Mouse (Mus musculus) neural tube, embryonic 11.5 days (tissue): ENCODE data around the gene Atf3. TPM values are rescaled to one million over a fixed set of nuclear protein-coding genes. Genes with fewer than 3 reads are reported as not detected.
"Not testable (repeated sequence)": the region's sequence is repeated elsewhere in the genome, so short reads cannot be mapped to it uniquely, and the experiment has no call there.

Source experiments
- ATAC-seq: fragments of 200-750 bp; cut with Nextera tagmentation; 2 replicates; pipeline ENCODE4 v1.8.0; 2017; ENCODE audit warnings: moderate number of reproducible peaks, mild to moderate bottlenecking, moderate TSS enrichment, moderate library complexity; ENCODE audit not compliant: insufficient read depth, low FRiP score, low TSS enrichment
- DNase-seq: peaks from one replicate; pipeline ENCODE4 v3.0.0-alpha.2; 2015; ENCODE audit warnings: low spot score
- H3K27ac ChIP-seq: fragments of 300-500 bp; sonication (generic); 2 replicates; pipeline ENCODE4 v1.5.1; 2014; ENCODE audit warnings: low read depth, mild to moderate bottlenecking, low read length
- H3K27me3 ChIP-seq: fragments of 300-500 bp; sonication (generic); 2 replicates; pipeline ENCODE4 v1.6.1; 2014; ENCODE audit warnings: mild to moderate bottlenecking, low read length, mixed read lengths; ENCODE audit not compliant: control insufficient read depth, insufficient read depth
- H3K36me3 ChIP-seq: fragments of 300-500 bp; sonication (generic); 2 replicates; pipeline ENCODE4 v1.6.1; 2014; ENCODE audit warnings: mild to moderate bottlenecking, low read length, moderate library complexity, mixed read lengths; ENCODE audit not compliant: control insufficient read depth, insufficient read depth
- H3K4me1 ChIP-seq: fragments of 300-500 bp; sonication (generic); 2 replicates; pipeline ENCODE4 v1.6.1; 2014; ENCODE audit warnings: low read length, mixed read lengths; ENCODE audit not compliant: control insufficient read depth, insufficient read depth
- H3K4me2 ChIP-seq: fragments of 300-500 bp; sonication (generic); 2 replicates; pipeline ENCODE4 v1.6.1; 2014; ENCODE audit warnings: low read depth, mild to moderate bottlenecking, moderate library complexity
- H3K4me3 ChIP-seq: fragments of 300-500 bp; sonication (generic); 2 replicates; pipeline ENCODE4 v1.5.1; 2014; ENCODE audit warnings: low read depth, low read length
- H3K9ac ChIP-seq: fragments of 300-500 bp; sonication (generic); 2 replicates; pipeline ENCODE4 v1.6.1; 2014; ENCODE audit warnings: mild to moderate bottlenecking, low read length
- H3K9me3 ChIP-seq: fragments of 300-500 bp; sonication (generic); 2 replicates; pipeline ENCODE4 v1.6.1; 2016; ENCODE audit warnings: low read length; ENCODE audit not compliant: control insufficient read depth
- WGBS: fragments of 180-500 bp; shearing (Covaris S2); extraction: QIAGEN DNeasy Blood & Tissue Kit; methylation state at CpG from one replicate; pipeline ENCODE4 v1.1.7; 2014; 5-methylcytosine and 5-hydroxymethylcytosine counted together
- polyA plus RNA-seq: library from polyadenylated mRNA; unstranded; fragments of >200 nt; fragmentation: Nextera tagmentation; extraction: Ambion mirVana; gene quantifications from 2 replicates; pipeline ENCODE4 v1.2.1, GENCODE M21; 2014

Atf3 gene
- polyA plus RNA-seq, 1 experiment from 2014 or later = 3.2 TPM

- Histone ChIP-seq H3K27me3 (no peaks in the 10 kb centered on the region), H3K27ac (no peak overlapping the region), H3K9me3 (no peaks in the 10 kb centered on the region), H3K9ac (no peak overlapping the region), H3K4me1 (no peaks in the 10 kb centered on the region), H3K4me3 (no peak overlapping the region), H3K36me3 (no peaks in the 10 kb centered on the region), H3K4me2 (no peak overlapping the region)
- WGBS = 84% methylated on average over 4 of the region's 4 CpGs
- ATAC-seq (no peak), DNase-seq (no peak)
Observed at GRCm38 (mm10) chr1:191166189-191166588, 51.6 kb downstream of the Atf3 start.

- DNase-seq (no peak), ATAC-seq (no peak)
- WGBS = 88% methylated on average over 3 of the region's 3 CpGs
- Histone ChIP-seq H3K27me3 (no peaks in the 10 kb centered on the region), H3K27ac (no peak within 1 kb of the TSS), H3K4me2 (no peak within 1 kb of the TSS), H3K9me3 (no peaks in the 10 kb centered on the region), H3K4me3 (no peak within 1 kb of the TSS), H3K9ac (no peak within 1 kb of the TSS), H3K4me1 (no peaks in the 10 kb centered on the region), H3K36me3 (no peaks in the 10 kb centered on the region)
Observed at GRCm38 (mm10) chr1:191164717-191165116, 53.1 kb downstream of the Atf3 start, which contains the start of gene Fam71a. Gene Fam71a, minus strand, starts transcription at chr1:191164817.

GRCm38 (mm10) chr1:191154314-191154713 lies 63.5 kb downstream of the Atf3 start:
- no peak for ATAC-seq
- H3K9ac ChIP-seq = no peak overlapping the region
- H3K27ac ChIP-seq = no peak overlapping the region
- H3K4me3 ChIP-seq = no peak overlapping the region
- no peak for DNase-seq
- H3K4me1 ChIP-seq = no peaks in the 10 kb centered on the region
- WGBS = 52% methylated on average over 3 of the region's 3 CpGs
- H3K36me3 ChIP-seq = no peaks in the 10 kb centered on the region
- H3K9me3 ChIP-seq = peaks cover 2% of the 10 kb centered on the region; the same call in 1 of the 2 replicates
- no peak overlapping the region for H3K4me2 ChIP-seq
- H3K27me3 ChIP-seq = no peaks in the 10 kb centered on the region

- DNase-seq (peak; percentile 64), ATAC-seq (no peak)
- Histone ChIP-seq H3K27ac (no peak overlapping the region), H3K9ac (no peak overlapping the region), H3K9me3 (peaks cover 2% of the 10 kb centered on the region; the same call in 1 of the 2 replicates), H3K36me3 (no peaks in the 10 kb centered on the region), H3K27me3 (no peaks in the 10 kb centered on the region), H3K4me3 (no peak overlapping the region), H3K4me2 (no peak overlapping the region), H3K4me1 (no peaks in the 10 kb centered on the region)
- 21% methylated on average over 4 of the region's 4 CpGs for WGBS
Observed at GRCm38 (mm10) chr1:191153052-191153451, 64.8 kb downstream of the Atf3 start.

GRCm38 (mm10) chr1:191150924-191151605 lies 66.8 kb downstream of the Atf3 start:
- H3K36me3 ChIP-seq = no peaks in the 10 kb centered on the region
- H3K27ac ChIP-seq = no peak overlapping the region
- no peak overlapping the region for H3K4me3 ChIP-seq
- H3K4me2 ChIP-seq = no peak overlapping the region
- DNase-seq (no peak), ATAC-seq (no peak)
- no peaks in the 10 kb centered on the region for H3K27me3 ChIP-seq
- no peak overlapping the region for H3K9ac ChIP-seq
- H3K4me1 ChIP-seq = no peaks in the 10 kb centered on the region
- 85% methylated on average over 8 of the region's 8 CpGs for WGBS
- H3K9me3 ChIP-seq = no peaks in the 10 kb centered on the region

GRCm38 (mm10) chr1:191149489-191149888 lies 68.3 kb downstream of the Atf3 start:
- not testable (repeated sequence) for H3K4me2 ChIP-seq, H3K27ac ChIP-seq, H3K4me3 ChIP-seq, ATAC-seq, H3K36me3 ChIP-seq, H3K4me1 ChIP-seq, H3K9ac ChIP-seq, H3K9me3 ChIP-seq, DNase-seq, H3K27me3 ChIP-seq
- WGBS = 91% methylated on average over 5 of the region's 5 CpGs

GRCm38 (mm10) chr1:191140983-191141382 lies 76.9 kb downstream of the Atf3 start:
- Histone ChIP-seq H3K27me3 (no peaks in the 10 kb centered on the region), H3K4me3 (no peak overlapping the region), H3K36me3 (no peaks in the 10 kb centered on the region), H3K27ac (no peak overlapping the region), H3K4me1 (no peaks in the 10 kb centered on the region), H3K4me2 (no peak overlapping the region), H3K9ac (no peak overlapping the region), H3K9me3 (no peaks in the 10 kb centered on the region)
- 86% methylated on average over 8 of the region's 8 CpGs for WGBS
- DNase-seq = no peak
- no peak for ATAC-seq

- H3K27ac ChIP-seq = no peak overlapping the region
- no peaks in the 10 kb centered on the region for H3K27me3 ChIP-seq
- DNase-seq (no peak), ATAC-seq (no peak)
- no peaks in the 10 kb centered on the region for H3K9me3 ChIP-seq
- H3K4me1 ChIP-seq = no peaks in the 10 kb centered on the region
- no peak overlapping the region for H3K9ac ChIP-seq
- H3K36me3 ChIP-seq = no peaks in the 10 kb centered on the region
- no peak overlapping the region for H3K4me2 ChIP-seq
- H3K4me3 ChIP-seq = no peak overlapping the region
- WGBS = 77% methylated on average over 7 of the region's 7 CpGs
Observed at GRCm38 (mm10) chr1:191138874-191139495, 78.9 kb downstream of the Atf3 start.

GRCm38 (mm10) chr1:191138436-191138835 lies 79.4 kb downstream of the Atf3 start:
- no peaks in the 10 kb centered on the region for H3K36me3 ChIP-seq
- no peaks in the 10 kb centered on the region for H3K9me3 ChIP-seq
- H3K4me2 ChIP-seq = no peak overlapping the region
- ATAC-seq = no peak
- no peak overlapping the region for H3K4me3 ChIP-seq
- DNase-seq = no peak
- H3K27ac ChIP-seq = no peak overlapping the region
- no peaks in the 10 kb centered on the region for H3K27me3 ChIP-seq
- 91% methylated on average over 4 of the region's 4 CpGs for WGBS
- no peak overlapping the region for H3K9ac ChIP-seq
- no peaks in the 10 kb centered on the region for H3K4me1 ChIP-seq
